Mouse (Mus musculus) fibroblast of lung, adult 2 months (primary cell): Measurements from ENCODE around the gene Nim1k.
"Not testable (repeated sequence)": the region's sequence is repeated elsewhere in the genome, so short reads cannot be mapped to it uniquely, and the experiment has no call there.

Source experiments
- DNase-seq: peaks from one replicate; pipeline ENCODE4 v3.0.0-alpha.2; 2011; ENCODE audit warnings: low read depth

The Nim1k gene

GRCm38 (mm10) chr13:119689709-119690038 is 66.0 kb downstream of the Nim1k start:
- DNase-seq, result no peak

GRCm38 (mm10) chr13:119684416-119685177 is 71.1 kb downstream of the Nim1k start:
- no peak for DNase-seq

- no peak for DNase-seq
Observed at GRCm38 (mm10) chr13:119681161-119681560, 74.5 kb downstream of the Nim1k start.

GRCm38 (mm10) chr13:119679721-119680120 is 76.0 kb downstream of the Nim1k start:
- DNase-seq, result no peak

DNA sequence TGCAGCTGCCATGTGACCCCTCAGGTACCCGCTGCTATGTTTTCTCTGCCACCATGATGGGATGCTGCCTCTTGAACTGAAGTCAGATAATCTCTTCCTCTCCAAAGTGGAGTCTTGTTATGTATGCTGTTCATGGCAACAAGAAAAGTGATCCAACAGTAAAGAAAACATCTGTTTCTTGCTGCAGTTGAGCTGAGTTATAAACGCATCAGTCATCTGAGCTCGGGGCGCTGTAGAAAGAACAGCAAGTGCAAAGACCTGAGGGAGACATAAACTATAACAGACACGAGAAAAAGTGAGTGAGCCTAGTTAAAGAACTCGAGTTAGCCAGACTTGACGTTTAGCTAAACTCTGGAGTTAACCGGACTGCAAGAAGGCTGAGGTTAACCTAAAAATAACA is 76.9 kb downstream of the Nim1k start:
- DNase-seq, result no peak

- DNase-seq, result not testable (repeated sequence)
Observed at GRCm38 (mm10) chr13:119661420-119661819, 94.3 kb downstream of the Nim1k start.
